Mouse (Mus musculus) bone marrow, adult 2 months (tissue): ENCODE results near the gene AI413582.

Experiments
- CTCF ChIP-seq: fragments of 200-500 bp; IDR thresholded peaks from 2 replicates; pipeline ENCODE4 v1.5.1; 2011; ENCODE audit warnings: low read length, control low read depth; ENCODE audit not compliant: control insufficient read depth, insufficient read depth
- POLR2A ChIP-seq: fragments of 200-500 bp; IDR thresholded peaks from 2 replicates; pipeline ENCODE4 v1.6.1; 2011; ENCODE audit warnings: low read depth, mild to moderate bottlenecking, control low read depth, low read length, borderline replicate concordance; ENCODE audit not compliant: control insufficient read depth

- TF ChIP-seq CTCF (no peak), POLR2A (no peak)
Measured at GRCm38 (mm10) chr17:27558845-27559244, 6.7 kb downstream of the AI413582 start.
